Mouse (Mus musculus) limb, embryonic 14.5 days (tissue): ENCODE measurements around the gene Naa40. TPM values are rescaled to one million over a fixed set of nuclear protein-coding genes. Genes with fewer than 3 reads are reported as not detected.
A peak's percentile ranks its signal among the peaks of the same experiment; 100 is the strongest.

Experiments used
- ATAC-seq: fragments of 200-750 bp; cut with Nextera tagmentation; 2 replicates; pipeline ENCODE4 v1.8.0; 2017; ENCODE audit warnings: low read depth, moderate number of reproducible peaks, moderate TSS enrichment; ENCODE audit not compliant: low FRiP score
- DNase-seq: peaks from one replicate; pipeline ENCODE4 v3.0.0-alpha.2; 2015; ENCODE audit warnings: low spot score
- H3K27ac ChIP-seq: fragments of 300-500 bp; sonication (generic); replicated peaks from 2 replicates; pipeline ENCODE4 v1.5.1; 2014; ENCODE audit warnings: low read depth, mild to moderate bottlenecking, low read length, moderate library complexity, mixed read lengths
- H3K27me3 ChIP-seq: fragments of 300-500 bp; sonication (generic); 2 replicates; pipeline ENCODE4 v1.6.1; 2014; ENCODE audit warnings: low read length, mixed read lengths; ENCODE audit not compliant: control insufficient read depth, insufficient read depth
- H3K36me3 ChIP-seq: fragments of 300-500 bp; sonication (generic); 2 replicates; pipeline ENCODE4 v1.6.1; 2014; ENCODE audit warnings: mild to moderate bottlenecking, low read length, moderate library complexity, mixed read lengths; ENCODE audit not compliant: control insufficient read depth, insufficient read depth
- H3K4me1 ChIP-seq: fragments of 300-500 bp; sonication (generic); 2 replicates; pipeline ENCODE4 v1.6.1; 2014; ENCODE audit warnings: antibody characterized with exemption, low read length, mixed read lengths; ENCODE audit not compliant: control insufficient read depth, insufficient read depth
- H3K4me2 ChIP-seq: fragments of 300-500 bp; sonication (generic); replicated peaks from 2 replicates; pipeline ENCODE4 v1.6.1; 2014; ENCODE audit warnings: low read depth, mild to moderate bottlenecking, low read length, moderate library complexity; ENCODE audit not compliant: severe bottlenecking
- H3K4me3 ChIP-seq: fragments of 300-500 bp; sonication (generic); replicated peaks from 2 replicates; pipeline ENCODE4 v1.5.1; 2014; ENCODE audit warnings: low read length
- H3K9ac ChIP-seq: fragments of 300-500 bp; sonication (generic); 2 replicates; pipeline ENCODE4 v1.6.1; 2014; ENCODE audit warnings: mild to moderate bottlenecking, low read depth, low read length, moderate library complexity; ENCODE audit not compliant: severe bottlenecking
- H3K9me3 ChIP-seq: fragments of 300-500 bp; sonication (generic); 2 replicates; pipeline ENCODE4 v1.6.1; 2016; ENCODE audit warnings: low read length; ENCODE audit not compliant: control insufficient read depth
- POLR2A ChIP-seq: fragments of 200-500 bp; IDR thresholded peaks from 2 replicates; pipeline ENCODE4 v1.8.0; 2012; ENCODE audit warnings: inconsistent platforms, mild to moderate bottlenecking, moderate library complexity, borderline replicate concordance; ENCODE audit not compliant: insufficient read depth, insufficient read length; ENCODE audit errors: extremely low read depth
- WGBS: fragments of 180-500 bp; shearing (Covaris S2); extraction: QIAGEN DNeasy Blood & Tissue Kit; methylation state at CpG from one replicate; pipeline ENCODE4 v1.1.7; 2014; 5-methylcytosine and 5-hydroxymethylcytosine counted together
- polyA plus RNA-seq, 2 experiments: library from polyadenylated mRNA; depleted of rRNA in 1 of 2; stranded (reverse) in 1 of 2; unstranded in 1 of 2; fragments of >200 nt; fragmentation: Nextera tagmentation in 1 of 2; extraction: Ambion mirVana in 1 of 2; gene quantifications; 2 replicates each; pipeline versions ENCODE4 v1.2.1 to v1.2.3; 2012 to 2014

Gene Naa40
- polyA plus RNA-seq, 2 experiments, result 50.1 to 55.9 TPM

DNA sequence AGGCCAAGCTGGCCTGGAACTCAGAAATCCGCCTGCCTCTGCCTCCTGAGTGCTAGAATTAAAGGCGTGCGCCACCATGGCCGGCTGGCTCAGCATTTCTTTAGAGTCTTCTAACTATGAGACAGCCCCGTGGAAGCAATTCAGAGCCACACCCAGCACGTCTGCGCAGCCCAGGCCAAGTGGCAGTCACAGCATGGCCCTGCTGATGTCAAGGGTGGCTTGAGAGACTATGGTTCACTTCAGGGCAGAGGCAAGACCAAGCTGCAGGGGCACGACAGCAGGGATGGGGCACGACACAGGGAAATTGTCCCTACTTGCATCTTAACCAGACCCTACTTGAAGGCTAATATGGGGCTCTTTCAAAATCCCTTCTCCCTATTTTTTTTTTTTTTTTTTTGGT lies 5.5 kb downstream of the Naa40 start:
- Histone ChIP-seq H3K9me3 (no peaks in the 10 kb centered on the region), H3K27me3 (no peaks in the 10 kb centered on the region), H3K36me3 (peaks cover 51% of the 10 kb centered on the region), H3K9ac (no peak overlapping the region), H3K4me3 (no peak overlapping the region), H3K27ac (no peak overlapping the region), H3K4me1 (no peaks in the 10 kb centered on the region; the same call in 1 of the 2 replicates), H3K4me2 (no peak overlapping the region)
- no peak for ATAC-seq
- WGBS, result 93% methylated on average over 9 of the region's 9 CpGs
- TF ChIP-seq POLR2A, result no peak
- DNase-seq, result no peak

DNA sequence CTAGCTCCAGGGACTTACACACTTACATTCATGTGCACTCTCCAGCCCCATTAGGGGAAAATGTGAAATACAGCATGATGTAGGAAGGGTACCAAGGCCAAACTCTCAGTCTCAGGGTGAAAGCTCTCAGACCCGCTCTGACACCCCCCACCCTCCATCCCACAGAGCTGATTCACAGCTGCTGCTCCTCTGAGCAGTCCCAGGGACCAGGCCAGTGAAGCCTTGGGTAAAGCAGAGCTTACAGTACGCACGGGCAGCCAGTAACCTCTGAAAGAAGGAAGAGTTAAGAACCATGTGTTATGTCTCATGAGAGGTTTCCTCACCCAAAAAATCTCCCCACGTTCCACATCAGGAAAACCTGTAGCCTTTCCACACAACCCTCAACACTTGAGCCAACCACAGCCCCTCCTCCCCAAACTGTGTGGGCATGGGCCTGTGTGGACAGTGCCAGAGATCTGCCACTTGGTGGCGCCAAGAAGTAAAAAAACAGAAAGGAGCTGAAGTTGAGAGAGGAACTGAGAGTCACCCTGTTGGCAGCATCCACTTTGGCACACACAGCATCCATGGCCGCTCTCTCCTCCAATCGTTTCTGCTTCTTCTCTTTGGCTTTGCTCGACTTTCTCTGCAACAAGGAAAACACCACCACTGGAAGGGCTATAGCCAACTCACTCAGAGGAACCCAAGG lies 6.3 kb downstream of the Naa40 start:
- DNase-seq (peak; percentile 73), ATAC-seq (peak; percentile 82)
- Histone ChIP-seq H3K27ac (no peak overlapping the region), H3K27me3 (no peaks in the 10 kb centered on the region), H3K36me3 (peaks cover 59% of the 10 kb centered on the region), H3K4me1 (no peaks in the 10 kb centered on the region; the same call in 1 of the 2 replicates), H3K9ac (no peak overlapping the region), H3K4me2 (no peak overlapping the region), H3K4me3 (no peak overlapping the region), H3K9me3 (no peaks in the 10 kb centered on the region)
- no peak for TF ChIP-seq POLR2A
- 62% methylated on average over 8 of the region's 8 CpGs for WGBS

DNA sequence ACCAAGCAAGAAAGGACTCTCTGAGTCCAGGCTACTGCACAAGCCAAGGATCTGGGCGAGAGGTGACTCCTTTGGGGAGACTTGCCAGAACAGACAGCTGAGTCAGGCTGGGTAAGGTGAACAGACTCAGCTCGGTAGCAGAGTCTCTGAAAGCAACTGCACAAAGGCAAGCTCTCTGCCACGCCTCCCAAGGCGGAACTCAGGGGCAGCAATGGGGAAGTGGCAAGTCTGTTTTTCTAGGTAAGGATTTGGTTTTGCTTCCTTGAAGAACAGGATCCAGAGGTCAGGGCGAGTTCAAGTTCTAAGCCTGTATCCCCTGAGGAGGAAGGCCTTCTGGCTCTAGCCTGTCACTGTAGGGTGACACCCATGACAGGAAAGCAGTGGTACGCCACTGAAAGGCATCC lies 14.5 kb downstream of the Naa40 start:
- H3K4me3 ChIP-seq, result no peak overlapping the region
- H3K4me1 ChIP-seq, result no peaks in the 10 kb centered on the region
- H3K9me3 ChIP-seq, result no peaks in the 10 kb centered on the region
- WGBS, result 80% methylated on average over 6 of the region's 6 CpGs
- H3K27me3 ChIP-seq, result no peaks in the 10 kb centered on the region
- H3K36me3 ChIP-seq, result peaks cover 54% of the 10 kb centered on the region
- no peak overlapping the region for H3K4me2 ChIP-seq
- no peak for TF ChIP-seq POLR2A
- DNase-seq, result no peak
- H3K9ac ChIP-seq, result no peak overlapping the region
- no peak for ATAC-seq
- no peak overlapping the region for H3K27ac ChIP-seq

DNA sequence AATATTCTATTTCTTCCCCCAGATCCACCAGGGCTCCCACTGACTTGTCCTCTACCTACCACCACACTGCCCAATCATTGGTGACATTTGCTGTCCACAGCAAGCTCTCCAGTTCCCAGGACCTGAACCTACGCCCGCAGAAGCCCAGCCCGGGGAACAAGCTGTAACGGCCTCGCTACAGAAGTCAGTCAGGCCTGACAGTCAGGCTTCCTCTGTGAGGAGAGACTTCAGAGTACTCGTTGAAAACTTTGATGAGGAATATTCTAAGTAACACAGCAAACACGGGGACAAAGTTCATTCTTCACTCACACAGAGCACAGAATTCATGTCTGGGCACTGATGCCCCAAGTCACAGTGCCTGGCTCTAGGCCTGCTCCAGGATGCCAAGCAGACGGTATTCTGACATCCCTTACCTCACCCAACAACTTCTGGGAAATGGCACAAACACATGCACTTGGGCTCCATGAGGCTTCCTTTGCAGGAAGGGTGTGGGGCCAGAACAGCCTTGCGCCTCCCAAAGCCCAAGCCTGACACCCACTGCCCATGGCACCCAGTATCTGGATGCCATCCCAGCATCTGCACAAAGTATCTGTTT lies 15.8 kb downstream of the Naa40 start:
- no peak overlapping the region for H3K9ac ChIP-seq
- peaks cover 46% of the 10 kb centered on the region for H3K36me3 ChIP-seq
- ATAC-seq, result no peak

DNA sequence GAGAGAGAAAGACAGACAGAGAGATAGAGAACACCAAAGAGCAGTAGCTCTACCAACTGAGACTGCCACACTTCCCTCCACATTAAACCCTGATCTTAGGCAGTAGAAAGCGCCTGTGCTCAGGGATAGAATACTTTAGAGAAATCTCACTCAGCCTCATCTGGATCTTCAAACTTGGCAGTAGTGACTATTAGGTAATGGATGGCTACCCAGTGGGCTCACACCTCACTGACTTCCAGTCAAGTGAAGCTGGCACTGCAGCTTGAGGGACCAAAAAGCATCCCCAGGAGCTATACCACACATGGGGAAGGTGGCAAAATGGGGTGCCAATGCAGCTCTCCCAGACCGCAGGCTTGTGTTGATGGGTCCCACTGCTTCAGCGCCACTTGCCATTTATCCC lies 16.7 kb downstream of the Naa40 start:
- whole genome bisulfite sequencing, result 88% methylated on average over 3 of the region's 3 CpGs

More for the DNA sequence above, 15.8 kb downstream of the Naa40 start:
- Histone ChIP-seq H3K27ac (no peak overlapping the region), H3K4me1 (no peaks in the 10 kb centered on the region), H3K4me3 (no peak overlapping the region), H3K27me3 (no peaks in the 10 kb centered on the region), H3K9me3 (no peaks in the 10 kb centered on the region), H3K4me2 (no peak overlapping the region)
- no peak for TF ChIP-seq POLR2A
- DNase-seq, result no peak
- 83% methylated on average over 9 of the region's 9 CpGs for WGBS

DNA sequence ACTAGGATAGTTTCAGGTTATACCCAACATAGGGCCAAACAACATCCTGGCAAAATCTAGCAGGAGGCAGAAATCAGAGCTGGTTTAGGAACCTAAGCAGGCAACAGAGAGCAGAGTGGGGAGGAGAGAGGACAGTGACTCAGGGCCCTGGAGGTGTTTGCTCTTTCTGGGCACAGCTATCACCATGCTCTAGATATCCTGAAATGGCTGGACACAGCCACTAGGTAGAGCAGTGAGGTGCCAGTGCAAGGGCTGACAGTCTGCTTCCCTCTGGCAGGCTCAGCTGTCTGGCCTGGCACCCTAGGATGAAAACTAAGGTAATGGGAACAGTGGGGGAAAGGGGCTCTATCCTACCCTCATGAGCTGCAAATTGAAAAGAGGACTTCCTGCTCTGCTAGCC lies 17.5 kb downstream of the Naa40 start:
- Histone ChIP-seq H3K4me3 (no peak overlapping the region), H3K9ac (no peak overlapping the region), H3K27ac (no peak overlapping the region), H3K4me2 (no peak overlapping the region), H3K4me1 (no peaks in the 10 kb centered on the region), H3K27me3 (no peaks in the 10 kb centered on the region), H3K9me3 (no peaks in the 10 kb centered on the region), H3K36me3 (peaks cover 30% of the 10 kb centered on the region)
- no peak for TF ChIP-seq POLR2A
- DNase-seq (no peak), ATAC-seq (no peak)

More for the DNA sequence above, 16.7 kb downstream of the Naa40 start:
- no peak for DNase-seq
- Histone ChIP-seq H3K4me1 (no peaks in the 10 kb centered on the region), H3K27me3 (no peaks in the 10 kb centered on the region), H3K36me3 (peaks cover 37% of the 10 kb centered on the region), H3K4me2 (no peak overlapping the region), H3K9me3 (no peaks in the 10 kb centered on the region), H3K9ac (no peak overlapping the region), H3K4me3 (no peak overlapping the region), H3K27ac (no peak overlapping the region)
- no peak for ATAC-seq
- no peak for TF ChIP-seq POLR2A
